Mouse (Mus musculus) retina, embryonic 14.5 days (tissue): ENCODE results near the gene Slit2.

Source experiments
- DNase-seq: peaks from one replicate; pipeline ENCODE4 v3.0.0-alpha.2; 2015; ENCODE audit warnings: low spot score

Slit2 gene

DNA sequence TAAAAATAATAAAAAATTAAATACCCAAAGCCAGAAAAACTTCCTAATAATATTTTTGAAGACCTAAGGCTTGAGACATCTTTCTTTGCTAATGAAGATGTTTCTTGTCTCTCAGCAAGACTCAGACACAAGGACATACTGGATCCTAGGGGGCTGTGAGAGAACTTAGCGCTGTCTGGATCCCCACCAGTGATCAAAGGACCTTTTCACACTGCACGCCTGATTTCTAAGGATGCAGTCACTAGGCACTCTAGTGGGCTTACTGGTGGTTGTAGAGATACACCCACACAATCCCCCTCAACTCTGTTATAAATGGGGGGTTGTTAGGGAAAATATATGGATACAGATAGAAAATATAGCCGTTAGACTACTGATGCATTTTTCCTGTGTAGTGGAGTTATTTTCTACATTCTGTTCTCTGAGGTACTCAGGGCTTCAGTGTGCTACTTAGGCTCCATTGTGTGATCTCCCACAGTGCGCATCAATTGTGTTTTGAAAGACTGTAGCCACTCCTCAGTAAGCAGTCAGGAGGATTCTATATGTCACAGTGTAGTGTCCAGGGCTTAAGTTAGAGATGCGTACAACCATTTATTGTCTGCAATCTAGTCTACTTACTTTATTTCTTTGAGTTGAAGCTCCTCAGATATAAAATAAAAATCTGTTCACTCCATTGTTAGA, 67.8 kb downstream of the Slit2 start:
- DNase-seq: no peak

DNA sequence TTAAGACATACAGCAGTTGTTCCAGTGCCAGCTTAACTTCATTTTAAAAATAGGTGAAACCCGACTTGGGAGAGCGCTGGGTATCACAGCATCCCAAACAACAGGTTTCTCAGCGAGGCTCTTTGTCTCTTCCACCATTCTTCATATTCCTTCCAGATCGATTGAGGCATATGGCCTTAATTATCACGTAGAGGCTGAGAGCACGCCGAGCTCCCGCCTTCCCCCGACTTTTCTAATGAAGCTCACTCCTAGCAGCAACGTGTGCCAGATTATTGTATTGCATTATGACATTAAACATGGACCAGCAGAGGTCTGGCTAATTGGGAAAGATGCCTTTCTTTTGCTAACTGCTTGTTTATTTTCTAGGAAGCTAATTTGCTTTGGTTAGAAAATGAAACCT, 75.7 kb downstream of the Slit2 start:
- DNase-seq: peak; percentile 79

DNA sequence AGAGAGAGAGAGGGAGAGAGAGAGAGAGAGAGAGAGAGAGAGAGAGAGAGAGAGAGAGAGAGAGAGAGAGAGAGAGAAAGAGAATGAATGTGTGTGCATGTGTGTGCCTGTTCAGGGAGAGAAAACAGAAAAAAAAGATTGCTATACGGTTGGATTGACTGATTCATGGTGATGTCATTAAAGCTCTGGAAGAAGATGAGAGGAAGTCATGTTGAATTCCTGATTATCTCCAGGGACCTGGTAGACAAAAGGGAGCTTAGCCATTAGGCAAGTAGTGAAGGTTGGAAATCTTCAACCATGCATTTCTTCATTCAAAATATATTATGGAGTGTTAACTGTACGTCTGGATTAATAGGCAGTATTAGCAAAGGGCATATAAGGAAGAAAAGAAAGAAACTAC, 77.8 kb downstream of the Slit2 start:
- peak; percentile 63 for DNase-seq

DNA sequence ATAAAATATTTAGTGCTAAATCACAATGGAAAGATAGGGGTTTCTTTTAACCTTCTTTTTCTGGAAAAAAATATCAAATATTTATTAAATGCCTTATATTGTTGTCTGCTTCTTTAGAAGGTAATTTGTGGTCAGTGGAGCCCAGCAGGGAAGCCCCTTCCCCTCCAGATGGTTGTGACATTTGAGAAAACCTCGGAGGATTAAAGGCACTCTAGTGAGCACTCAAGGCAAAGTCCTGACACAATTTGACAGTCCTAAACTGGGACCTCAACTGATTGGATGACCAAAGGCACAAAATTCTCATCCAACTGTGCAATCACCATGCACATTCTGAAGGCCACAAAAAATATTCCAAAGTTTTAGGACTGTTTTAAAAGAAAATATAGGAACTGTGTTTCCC, 95.8 kb downstream of the Slit2 start:
- DNase-seq: peak; percentile 64

GRCm38 (mm10) chr5:48081223-48081881, 98.4 kb downstream of the Slit2 start:
- peak; percentile 38 for DNase-seq

- peak; percentile 43 for DNase-seq
Observed at GRCm38 (mm10) chr5:48113400-48113799, 130.5 kb downstream of the Slit2 start.

GRCm38 (mm10) chr5:48114969-48115537, 132.1 kb downstream of the Slit2 start:
- DNase-seq: no peak

GRCm38 (mm10) chr5:48122651-48123050, 139.7 kb downstream of the Slit2 start:
- DNase-seq: no peak

GRCm38 (mm10) chr5:48125770-48126423, 143.0 kb downstream of the Slit2 start:
- peak; percentile 75 for DNase-seq

DNA sequence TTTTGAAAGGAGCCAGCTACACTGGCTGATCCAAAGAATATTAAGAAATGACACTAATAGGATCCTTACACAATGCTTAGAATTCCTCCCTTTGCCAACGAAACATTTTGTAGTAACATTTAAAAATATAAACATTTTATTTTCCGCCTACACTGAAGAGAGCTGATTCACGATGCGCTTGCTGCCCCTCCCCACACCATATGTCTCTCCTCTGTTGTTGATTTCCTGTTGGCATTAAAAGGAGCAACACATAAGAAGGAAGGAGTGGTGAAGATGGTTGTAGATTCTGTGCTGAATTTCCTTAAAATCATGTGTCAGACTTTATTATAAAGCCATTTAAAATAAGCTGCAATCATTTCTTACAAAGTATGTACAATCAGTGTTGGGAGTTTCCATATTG, 147.0 kb downstream of the Slit2 start:
- no peak for DNase-seq

- peak; percentile 70 for DNase-seq
Observed at GRCm38 (mm10) chr5:48136571-48136970, 153.6 kb downstream of the Slit2 start.

GRCm38 (mm10) chr5:48138849-48139487, 156.0 kb downstream of the Slit2 start:
- peak; percentile 67 for DNase-seq

DNA sequence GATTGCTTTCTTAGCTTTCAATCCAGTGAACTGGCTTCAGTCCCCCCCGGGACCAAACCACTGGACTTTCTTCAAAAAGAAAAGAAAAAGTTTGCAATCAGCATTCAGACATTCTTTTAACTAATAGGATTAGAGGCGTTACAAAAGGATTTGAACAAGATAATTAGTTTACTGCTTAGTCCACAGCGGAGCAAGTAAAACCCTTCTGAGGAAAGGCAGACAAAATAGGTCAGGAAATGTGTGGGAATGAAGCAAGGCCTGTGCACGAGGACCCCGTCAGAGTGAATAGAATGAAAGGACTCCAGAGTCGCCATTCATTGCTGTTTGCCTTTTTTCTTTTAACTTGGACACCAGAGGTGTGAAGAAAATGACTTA, 156.5 kb downstream of the Slit2 start:
- peak; percentile 27 for DNase-seq

GRCm38 (mm10) chr5:48146082-48146481, 163.1 kb downstream of the Slit2 start:
- no peak for DNase-seq

- DNase-seq: no peak
Observed at GRCm38 (mm10) chr5:48160829-48161228, 177.9 kb downstream of the Slit2 start.

- DNase-seq: no peak
Observed at GRCm38 (mm10) chr5:48181646-48182302, 198.8 kb downstream of the Slit2 start.

GRCm38 (mm10) chr5:48184358-48184757, 201.4 kb downstream of the Slit2 start:
- no peak for DNase-seq

- DNase-seq: no peak
Observed at GRCm38 (mm10) chr5:48187819-48188218, 204.9 kb downstream of the Slit2 start.

GRCm38 (mm10) chr5:48199380-48199779, 216.4 kb downstream of the Slit2 start:
- DNase-seq: no peak

DNA sequence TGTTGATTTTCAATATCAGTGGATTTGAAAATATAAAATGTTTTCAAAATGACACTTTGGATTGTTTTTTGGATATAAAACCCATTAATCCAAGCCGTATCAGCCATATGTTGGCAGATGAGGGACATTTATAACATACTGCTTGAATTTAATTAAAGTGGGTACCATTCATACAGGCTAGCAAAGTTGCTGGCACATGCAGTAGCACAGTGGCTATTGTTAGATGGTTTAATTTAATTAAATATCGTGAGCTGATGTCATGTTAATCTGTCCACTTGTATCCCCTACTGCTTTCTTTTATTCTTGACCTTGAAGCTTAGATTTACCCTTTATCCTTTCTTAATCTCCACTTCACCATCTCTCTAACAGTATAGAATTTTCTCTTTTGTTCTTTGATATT, 232.3 kb downstream of the Slit2 start:
- no peak for DNase-seq

GRCm38 (mm10) chr5:48219624-48220155, 236.8 kb downstream of the Slit2 start:
- DNase-seq: no peak

DNA sequence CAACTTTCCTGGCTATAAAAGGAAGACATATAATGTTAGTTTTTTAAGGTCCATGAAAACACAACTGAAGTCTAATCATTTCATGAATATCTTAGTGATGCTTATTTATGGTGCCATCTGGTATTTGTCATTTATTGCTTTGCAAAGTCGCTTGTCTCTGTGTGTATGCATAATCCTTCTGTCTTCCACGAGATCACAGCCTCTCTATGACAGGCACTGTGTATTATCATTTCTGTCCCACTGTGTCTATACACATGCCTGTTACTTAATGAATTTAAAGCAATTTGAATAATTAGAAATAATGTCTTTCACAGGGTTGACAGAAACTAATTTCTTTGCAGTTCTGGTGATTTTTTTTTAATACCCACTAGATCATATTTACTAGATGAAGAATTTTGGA, 242.6 kb downstream of the Slit2 start:
- no peak for DNase-seq
